8 mouse cellular contexts compared by ENCODE assay signal in genomic region chr12:76324679-76325431, GRCm38 (mm10). TPM values are rescaled to one million over a fixed set of nuclear protein-coding genes. Genes with fewer than 3 reads are reported as not detected.
DNase-seq lines count a peak whose midpoint lies in the region; TF ChIP-seq lines count a peak whose summit lies in the region.

Gene Akap5 (plus strand): TSS chr12:76324891.

- under 1% methylated on average over 53 of the region's 53 CpGs for WGBS in heart, embryonic 10.5 days
- 1% methylated on average over 53 of the region's 53 CpGs for WGBS in olfactory bulb, adult 2 months

- peaks cover 34% of the 10 kb centered on the region for H3K4me1 ChIP-seq in heart, embryonic 10.5 days
- peaks cover 9% of the 10 kb centered on the region for H3K4me1 ChIP-seq in olfactory bulb, adult 2 months (ENCODE audit: control insufficient read depth, insufficient read depth, low read length)

- peaks cover 36% of the 10 kb centered on the region for H3K36me3 ChIP-seq in heart, embryonic 10.5 days

- H3K9me3 ChIP-seq in heart, embryonic 10.5 days, result no peaks in the 10 kb centered on the region

- H3K27me3 ChIP-seq in heart, embryonic 10.5 days (ENCODE audit: insufficient read depth, poor library complexity, severe bottlenecking), result no peaks in the 10 kb centered on the region

- peak; percentile 84; the same call in 1 of the 2 replicates for TF ChIP-seq POLR2A in olfactory bulb, adult 2 months (IDR thresholded peaks at IDR 0.05; ENCODE audit: insufficient read depth, low read depth, low read length)

- H3K27ac ChIP-seq in heart, embryonic 10.5 days, result peak within 1 kb of the TSS; percentile 87
- H3K27ac ChIP-seq in olfactory bulb, adult 2 months (ENCODE audit: insufficient read depth, low read depth, low read length), result peak within 1 kb of the TSS; percentile 58; the same call in 1 of the 2 replicates

- DNase-seq in urinary bladder, adult 2 months (ENCODE audit: low spot score), result peak; percentile 40
- DNase-seq in urinary bladder, postnatal 10 days (ENCODE audit: low spot score), result no peak
- peak; percentile 90 for DNase-seq in embryo, embryonic 9.5 days (ENCODE audit: extremely low spot score)
- DNase-seq in heart, embryonic 10.5 days (ENCODE audit: low spot score), result peak; percentile 92
- DNase-seq in kidney, postnatal 25 days, result peak; percentile 40 to 61
- DNase-seq in lung, adult 18-20 months, result peak; percentile 53 to 57
- peak; percentile 65 for DNase-seq in thymus, postnatal 0 days (ENCODE audit: low spot score)

- TF ChIP-seq CTCF in olfactory bulb, adult 2 months (IDR thresholded peaks at IDR 0.05; ENCODE audit: insufficient read depth, low read depth, low read length), result no peak

- peak within 1 kb of the TSS; percentile 72 for H3K4me3 ChIP-seq in heart, embryonic 10.5 days
- peak within 1 kb of the TSS; percentile 83 for H3K4me3 ChIP-seq in olfactory bulb, adult 2 months (ENCODE audit: insufficient read depth, low read depth, low read length)

RNA-seq across cellular contexts. Expression of gene Akap5, which starts in this region (rescaled TPM):
- polyA plus RNA-seq in urinary bladder, adult 2 months (2012; rRNA removed), result 4.6 and 7.6 TPM in 2 replicates
- polyA plus RNA-seq in heart, embryonic 10.5 days (2016; fragmentation: Nextera tagmentation; extraction: Ambion mirVana), result 9.5 and 12.3 TPM in 2 replicates
- not detected in 2 replicates for polyA plus RNA-seq in olfactory bulb, adult 2 months (2012; ENCODE audit: insufficient read depth, insufficient read length, low replicate concordance, missing spikeins)
- polyA plus RNA-seq in thymus, postnatal 0 days (2015; fragmentation: Nextera tagmentation; extraction: Ambion mirVana), result 0.21 and 0.38 TPM in 2 replicates

Comparison
In these comparisons a context has a peak if more than half of its experiments do, and no peak if none do; other contexts are left out.
1. Peak in DNase-seq in thymus, postnatal 0 days; RNA of the gene not detected or under 1 TPM.